Mouse (Mus musculus) C2C12 (cell line): ENCODE data around the gene Myo9a. TPM values are rescaled to one million over a fixed set of nuclear protein-coding genes. Genes with fewer than 3 reads are reported as not detected.

Experiments used
- H3K27me3 ChIP-seq: one replicate; pipeline ENCODE4 v1.6.1; 2011; ENCODE audit not compliant: control insufficient read depth, insufficient read depth, insufficient read length
- H3K36me3 ChIP-seq: one replicate; pipeline ENCODE4 v1.6.1; 2011; ENCODE audit not compliant: control insufficient read depth, insufficient read depth
- H3K4me3 ChIP-seq: one replicate; pipeline ENCODE4 v1.5.1; 2011; ENCODE audit warnings: mild to moderate bottlenecking, control low read depth; ENCODE audit not compliant: poor library complexity, insufficient read depth, severe bottlenecking
- H3K79me2 ChIP-seq: one replicate; pipeline ENCODE4 v1.6.1; 2011; ENCODE audit not compliant: control insufficient read depth, insufficient read depth
- H3K79me3 ChIP-seq: one replicate; pipeline ENCODE4 v1.6.1; 2011; ENCODE audit warnings: low read depth, control low read depth
- H3ac ChIP-seq: one replicate; pipeline ENCODE3; 2011; ENCODE audit warnings: low read depth; ENCODE audit not compliant: control insufficient read depth, insufficient read length
- CEBPB ChIP-seq: IDR thresholded peaks from one replicate; pipeline ENCODE4 v1.6.1; 2011; ENCODE audit warnings: low read depth, mild to moderate bottlenecking, control low read depth, moderate library complexity
- CTCF ChIP-seq: IDR thresholded peaks from one replicate; pipeline ENCODE4 v1.5.1; 2011; ENCODE audit not compliant: control insufficient read depth, insufficient read depth, insufficient read length
- FOSL1 ChIP-seq: IDR thresholded peaks from one replicate; pipeline ENCODE4 v1.8.0; 2011; ENCODE audit warnings: mild to moderate bottlenecking, low read length; ENCODE audit not compliant: poor library complexity, insufficient read depth, severe bottlenecking
- MAX ChIP-seq: IDR thresholded peaks from one replicate; pipeline ENCODE4 v1.6.1; 2011; ENCODE audit warnings: mild to moderate bottlenecking, control low read depth
- MYOD1 ChIP-seq: IDR thresholded peaks from one replicate; pipeline ENCODE4 v1.6.1; 2011; ENCODE audit warnings: low read depth; ENCODE audit not compliant: control insufficient read depth, insufficient read length
- MYOG ChIP-seq: IDR thresholded peaks from one replicate; pipeline ENCODE4 v1.6.1; 2011; ENCODE audit not compliant: control insufficient read depth, insufficient read length; ENCODE audit errors: extremely low read depth
- USF1 ChIP-seq: IDR thresholded peaks from one replicate; pipeline ENCODE4 v1.6.1; 2011; ENCODE audit warnings: low read depth, mild to moderate bottlenecking, control low read depth, moderate library complexity
- polyA plus RNA-seq: library from polyadenylated mRNA; unstranded; fragments of >200 nt; fragmentation: generic; extraction: Trizol; gene quantifications from one replicate; pipeline ENCODE4 v1.2.1, GENCODE M21; 2012; ENCODE audit warnings: missing spikeins

Gene Myo9a
- polyA plus RNA-seq, 1 experiment, result 2.5 TPM

- no peak for TF ChIP-seq MYOG
- no peak for TF ChIP-seq MYOD1
- TF ChIP-seq USF1, result no peak
- no peaks in the 10 kb centered on the region for H3K79me2 ChIP-seq
- no peak overlapping the region for H3K4me3 ChIP-seq
- H3K27me3 ChIP-seq, result no peaks in the 10 kb centered on the region
- no peaks in the 10 kb centered on the region for H3K79me3 ChIP-seq
- no peaks in the 10 kb centered on the region for H3K36me3 ChIP-seq
- no peak overlapping the region for H3ac ChIP-seq
Measured at GRCm38 (mm10) chr9:59727569-59728286, 23.0 kb upstream of the Myo9a start.

GRCm38 (mm10) chr9:59731136-59731535 lies 19.6 kb upstream of the Myo9a start:
- Histone ChIP-seq H3K79me2 (no peaks in the 10 kb centered on the region), H3ac (no peak overlapping the region), H3K27me3 (no peaks in the 10 kb centered on the region), H3K79me3 (no peaks in the 10 kb centered on the region), H3K36me3 (no peaks in the 10 kb centered on the region), H3K4me3 (no peak overlapping the region)
- no peak for TF ChIP-seq MAX
- no peak for TF ChIP-seq MYOD1
- TF ChIP-seq MYOG, result no peak
- no peak for TF ChIP-seq USF1
- TF ChIP-seq CTCF, result no peak
- TF ChIP-seq FOSL1, result no peak
- TF ChIP-seq CEBPB, result no peak

GRCm38 (mm10) chr9:59733075-59733474 lies 17.6 kb upstream of the Myo9a start:
- Histone ChIP-seq H3K36me3 (peaks cover 4% of the 10 kb centered on the region), H3ac (no peak overlapping the region), H3K4me3 (no peak overlapping the region), H3K79me2 (no peaks in the 10 kb centered on the region), H3K79me3 (no peaks in the 10 kb centered on the region), H3K27me3 (no peaks in the 10 kb centered on the region)
- no peak for TF ChIP-seq MYOG
- no peak for TF ChIP-seq FOSL1
- no peak for TF ChIP-seq USF1
- no peak for TF ChIP-seq CTCF
- no peak for TF ChIP-seq MAX
- no peak for TF ChIP-seq CEBPB
- TF ChIP-seq MYOD1, result no peak

GRCm38 (mm10) chr9:59735394-59735793 lies 15.3 kb upstream of the Myo9a start:
- Histone ChIP-seq H3ac (no peak overlapping the region), H3K36me3 (peaks cover 4% of the 10 kb centered on the region), H3K27me3 (no peaks in the 10 kb centered on the region), H3K4me3 (no peak overlapping the region), H3K79me3 (no peaks in the 10 kb centered on the region), H3K79me2 (no peaks in the 10 kb centered on the region)
- TF ChIP-seq CEBPB (no peak), USF1 (no peak), MYOG (no peak), FOSL1 (no peak), MYOD1 (no peak), CTCF (no peak), MAX (no peak)

GRCm38 (mm10) chr9:59740593-59740992 lies 10.1 kb upstream of the Myo9a start:
- Histone ChIP-seq H3K79me3 (no peaks in the 10 kb centered on the region), H3ac (no peak overlapping the region), H3K4me3 (no peak overlapping the region), H3K79me2 (no peaks in the 10 kb centered on the region), H3K36me3 (peaks cover 4% of the 10 kb centered on the region), H3K27me3 (no peaks in the 10 kb centered on the region)
- no peak for TF ChIP-seq MYOD1
- TF ChIP-seq MAX, result no peak
- no peak for TF ChIP-seq FOSL1

GRCm38 (mm10) chr9:59743903-59744302 lies 6.8 kb upstream of the Myo9a start:
- Histone ChIP-seq H3K79me3 (no peaks in the 10 kb centered on the region), H3K79me2 (peaks cover 3% of the 10 kb centered on the region), H3K27me3 (no peaks in the 10 kb centered on the region), H3K36me3 (no peaks in the 10 kb centered on the region), H3K4me3 (no peak overlapping the region), H3ac (no peak overlapping the region)
- TF ChIP-seq MYOG, result no peak
- no peak for TF ChIP-seq CEBPB
- TF ChIP-seq FOSL1, result no peak
- TF ChIP-seq CTCF, result no peak
- TF ChIP-seq MYOD1, result no peak
- no peak for TF ChIP-seq USF1
- no peak for TF ChIP-seq MAX
